Mouse (Mus musculus): Measurements from ENCODE around the gene Uhrf1. TPM values are rescaled to one million over a fixed set of nuclear protein-coding genes. Genes with fewer than 3 reads are reported as not detected.

The Uhrf1 gene
- polyA plus RNA-seq, 2 experiments, result 93.9 to 105 TPM

DNA sequence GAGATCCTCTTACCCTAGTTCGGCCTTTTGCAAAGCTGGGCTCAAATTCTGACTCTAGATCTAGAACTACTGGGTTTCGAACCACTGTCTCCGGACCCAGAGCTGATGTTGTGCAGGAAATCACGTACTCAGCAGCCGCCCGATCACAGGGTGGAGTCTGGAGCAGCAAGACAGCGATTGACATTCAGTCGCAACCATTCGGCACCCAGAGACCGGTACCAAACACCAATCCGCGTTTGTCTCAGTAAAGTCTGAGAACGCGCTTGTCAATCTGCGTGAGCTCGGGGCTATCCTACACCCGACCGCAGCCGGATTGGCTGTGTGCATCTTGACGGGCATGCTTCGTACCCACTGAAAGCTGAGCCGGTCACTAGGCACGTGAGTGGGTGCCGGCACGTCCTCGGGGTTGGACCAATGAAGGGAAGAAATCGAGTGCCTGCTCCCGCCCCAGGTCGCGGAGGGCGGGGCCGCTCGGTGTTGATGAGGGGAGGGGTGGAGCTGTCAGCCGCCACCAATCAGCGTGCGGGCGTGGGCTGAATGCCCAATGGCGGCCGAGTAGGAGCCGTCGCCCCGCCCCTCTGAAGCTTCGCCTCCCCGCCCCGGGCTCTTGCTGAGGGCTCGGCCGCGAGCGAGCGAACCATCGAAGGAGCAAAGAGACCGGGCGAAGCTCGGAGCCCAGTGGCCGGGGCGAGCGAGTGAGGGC, 22.5 kb downstream of the Uhrf1 start, which contains the start of gene Kdm4b:
Kdm4b (plus strand) TSS at position 613 of the 703 bp plus-strand sequence.
- peak; percentile 99 for DNase-seq (ENCODE audit: low spot score)
- peak within 1 kb of the TSS; percentile 91 for H3K27ac ChIP-seq (replicated peaks; ENCODE audit: low read depth, low read length)
- H3K4me2 ChIP-seq (replicated peaks; ENCODE audit: low read depth, low read length, severe bottlenecking), result peak within 1 kb of the TSS; percentile 91
- ATAC-seq (ENCODE audit: low FRiP score, low read depth), result peak; percentile 98
- WGBS, result under 1% methylated on average over 50 of the region's 57 CpGs
- H3K9ac ChIP-seq (ENCODE audit: low read depth, low read length, severe bottlenecking), result peak within 1 kb of the TSS; percentile 90
- peaks cover 16% of the 10 kb centered on the region for H3K4me1 ChIP-seq (ENCODE audit: control insufficient read depth, insufficient read depth, low read length)
- H3K9me3 ChIP-seq (ENCODE audit: control insufficient read depth, low read length), result no peaks in the 10 kb centered on the region
- H3K27me3 ChIP-seq (ENCODE audit: control insufficient read depth, insufficient read depth, low read length), result no peaks in the 10 kb centered on the region
- H3K36me3 ChIP-seq (ENCODE audit: control insufficient read depth, insufficient read depth, low read length), result peaks cover 25% of the 10 kb centered on the region
- TF ChIP-seq POLR2A (IDR thresholded peaks at IDR 0.05; ENCODE audit: borderline replicate concordance, extremely low read depth, insufficient read depth, insufficient read length), result 0 out of 2 replicates have a peak, but pooled peaks have one; percentile 53
- H3K4me3 ChIP-seq (replicated peaks; ENCODE audit: low read length), result peak within 1 kb of the TSS; percentile 90

DNA sequence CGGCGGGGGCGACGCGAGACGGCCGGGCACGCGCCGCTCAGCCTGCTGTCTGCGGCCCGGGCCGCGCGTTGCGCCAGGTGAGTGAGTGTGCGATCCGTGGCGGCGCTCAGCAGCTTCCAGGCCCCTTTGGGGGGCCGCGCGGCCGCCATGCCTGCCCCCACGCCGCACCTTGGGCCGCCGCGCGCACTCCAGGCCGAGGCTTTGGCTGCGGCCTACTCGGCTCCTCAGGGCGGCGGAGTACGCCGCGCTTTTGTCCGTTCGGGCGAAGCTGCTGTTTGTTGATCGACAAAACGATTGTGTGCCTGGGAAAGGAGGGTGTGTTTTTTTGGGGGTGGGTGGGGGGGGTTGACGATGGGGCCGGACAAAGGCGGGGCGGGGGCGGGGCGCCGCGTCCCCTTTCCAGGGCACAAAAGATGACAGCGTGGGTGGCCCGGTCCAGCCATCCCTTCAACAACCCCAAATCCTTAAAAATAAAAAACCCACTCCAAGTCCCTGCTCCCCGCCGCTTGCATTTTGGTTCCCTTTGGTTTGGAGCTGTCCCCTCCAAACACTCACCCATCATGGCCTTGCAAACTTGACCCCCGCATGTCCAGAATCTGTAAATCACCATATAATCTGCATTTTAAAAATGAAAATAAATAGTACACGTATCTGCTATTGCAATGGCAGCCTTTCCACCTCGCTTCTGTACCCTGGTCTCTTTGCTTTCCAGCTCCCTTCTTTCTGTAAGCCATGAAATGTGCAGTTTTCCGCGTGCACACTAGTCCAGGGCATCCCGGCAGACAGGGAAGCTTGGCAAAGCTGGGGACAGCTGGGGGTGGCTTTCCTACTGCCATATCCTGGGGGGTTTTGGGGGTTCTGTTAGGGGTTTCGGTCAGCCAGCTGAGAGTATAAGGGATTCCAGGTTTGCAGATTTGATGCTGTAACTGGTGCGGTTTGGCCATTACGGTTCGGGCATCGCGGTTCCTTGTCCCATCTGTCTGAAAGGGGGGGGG, 23.3 kb downstream of the Uhrf1 start:
- 4% methylated on average over 41 of the region's 67 CpGs for WGBS
- peak overlapping the region; percentile 91 for H3K27ac ChIP-seq (replicated peaks; ENCODE audit: low read depth, low read length)
- ATAC-seq (ENCODE audit: low FRiP score, low read depth) (peak; percentile 25), DNase-seq (ENCODE audit: low spot score) (peak; percentile 25)
- H3K4me3 ChIP-seq (replicated peaks; ENCODE audit: low read length), result peak overlapping the region; percentile 90
- TF ChIP-seq POLR2A (IDR thresholded peaks at IDR 0.05; ENCODE audit: borderline replicate concordance, extremely low read depth, insufficient read depth, insufficient read length), result no peak
- H3K4me2 ChIP-seq (replicated peaks; ENCODE audit: low read depth, low read length, severe bottlenecking), result peak overlapping the region; percentile 91
- peak overlapping the region; percentile 90 for H3K9ac ChIP-seq (ENCODE audit: low read depth, low read length, severe bottlenecking)
- H3K9me3 ChIP-seq (ENCODE audit: control insufficient read depth, low read length), result no peaks in the 10 kb centered on the region
- H3K36me3 ChIP-seq (ENCODE audit: control insufficient read depth, insufficient read depth, low read length), result peaks cover 19% of the 10 kb centered on the region; the same call in 1 of the 2 replicates
- H3K27me3 ChIP-seq (ENCODE audit: control insufficient read depth, insufficient read depth, low read length), result no peaks in the 10 kb centered on the region
- H3K4me1 ChIP-seq (ENCODE audit: control insufficient read depth, insufficient read depth, low read length), result peaks cover 16% of the 10 kb centered on the region

DNA sequence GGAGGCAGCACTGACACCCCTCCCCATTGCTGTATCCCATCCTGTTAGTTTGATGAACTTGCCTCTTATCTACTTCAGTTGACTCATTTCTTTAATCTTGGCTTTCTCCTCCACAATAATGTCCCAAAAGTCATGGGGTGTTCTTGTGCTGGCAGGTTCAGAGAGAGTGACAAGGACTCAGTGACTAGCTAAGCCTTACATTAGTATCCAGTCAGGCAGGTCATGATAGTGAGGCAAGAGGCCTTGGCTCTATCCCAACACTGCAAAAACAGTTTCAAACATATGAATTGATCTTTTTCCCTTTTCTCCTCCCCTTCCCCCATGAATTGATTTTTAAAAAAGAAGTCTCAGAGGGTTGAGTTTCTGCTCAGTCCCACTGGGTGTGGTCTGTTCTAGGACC, 26.1 kb downstream of the Uhrf1 start:
- H3K9ac ChIP-seq (ENCODE audit: low read depth, low read length, severe bottlenecking), result no peak overlapping the region
- H3K36me3 ChIP-seq (ENCODE audit: control insufficient read depth, insufficient read depth, low read length), result 0 out of 2 replicates have a peak, but pooled peaks cover 3% of the 10 kb centered on the region
- H3K4me1 ChIP-seq (ENCODE audit: control insufficient read depth, insufficient read depth, low read length), result peaks cover 16% of the 10 kb centered on the region
- TF ChIP-seq POLR2A (IDR thresholded peaks at IDR 0.05; ENCODE audit: borderline replicate concordance, extremely low read depth, insufficient read depth, insufficient read length), result no peak
- DNase-seq (ENCODE audit: low spot score) (no peak), ATAC-seq (ENCODE audit: low FRiP score, low read depth) (no peak)
- no peak overlapping the region for H3K4me2 ChIP-seq (replicated peaks; ENCODE audit: low read depth, low read length, severe bottlenecking)
- H3K9me3 ChIP-seq (ENCODE audit: control insufficient read depth, low read length), result no peaks in the 10 kb centered on the region
- no peak overlapping the region for H3K27ac ChIP-seq (replicated peaks; ENCODE audit: low read depth, low read length)
- no peaks in the 10 kb centered on the region for H3K27me3 ChIP-seq (ENCODE audit: control insufficient read depth, insufficient read depth, low read length)
- no peak overlapping the region for H3K4me3 ChIP-seq (replicated peaks; ENCODE audit: low read length)

DNA sequence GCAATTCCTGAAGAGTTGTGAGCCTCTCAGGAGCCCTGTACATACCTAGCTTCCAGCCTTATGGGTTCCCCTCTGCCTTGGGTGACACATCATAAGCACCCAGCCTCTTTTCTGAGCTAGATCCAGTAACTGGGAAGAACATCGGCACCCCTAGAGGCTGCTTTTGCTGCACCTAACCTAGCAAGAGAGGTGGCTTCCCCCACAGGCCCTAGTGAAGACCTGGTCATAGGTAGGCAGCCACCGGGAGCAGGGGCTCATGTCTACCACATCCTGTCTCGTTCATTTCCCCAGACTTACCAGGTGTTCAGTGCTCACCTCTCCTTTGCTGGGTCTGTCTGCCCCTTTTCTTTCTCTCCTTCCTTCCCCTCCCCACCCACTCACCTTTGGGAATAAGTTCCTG, 27.2 kb downstream of the Uhrf1 start:
- Histone ChIP-seq H3K27me3 (ENCODE audit: control insufficient read depth, insufficient read depth, low read length) (no peaks in the 10 kb centered on the region), H3K27ac (replicated peaks; ENCODE audit: low read depth, low read length) (no peak overlapping the region), H3K36me3 (ENCODE audit: control insufficient read depth, insufficient read depth, low read length) (peaks cover 8% of the 10 kb centered on the region), H3K4me1 (ENCODE audit: control insufficient read depth, insufficient read depth, low read length) (peaks cover 16% of the 10 kb centered on the region), H3K4me3 (replicated peaks; ENCODE audit: low read length) (no peak overlapping the region), H3K4me2 (replicated peaks; ENCODE audit: low read depth, low read length, severe bottlenecking) (no peak overlapping the region), H3K9me3 (ENCODE audit: control insufficient read depth, low read length) (no peaks in the 10 kb centered on the region), H3K9ac (ENCODE audit: low read depth, low read length, severe bottlenecking) (no peak overlapping the region)
- ATAC-seq (ENCODE audit: low FRiP score, low read depth) (no peak), DNase-seq (ENCODE audit: low spot score) (no peak)
- 70% methylated on average over 3 of the region's 3 CpGs for whole genome bisulfite sequencing
- no peak for TF ChIP-seq POLR2A (IDR thresholded peaks at IDR 0.05; ENCODE audit: borderline replicate concordance, extremely low read depth, insufficient read depth, insufficient read length)

DNA sequence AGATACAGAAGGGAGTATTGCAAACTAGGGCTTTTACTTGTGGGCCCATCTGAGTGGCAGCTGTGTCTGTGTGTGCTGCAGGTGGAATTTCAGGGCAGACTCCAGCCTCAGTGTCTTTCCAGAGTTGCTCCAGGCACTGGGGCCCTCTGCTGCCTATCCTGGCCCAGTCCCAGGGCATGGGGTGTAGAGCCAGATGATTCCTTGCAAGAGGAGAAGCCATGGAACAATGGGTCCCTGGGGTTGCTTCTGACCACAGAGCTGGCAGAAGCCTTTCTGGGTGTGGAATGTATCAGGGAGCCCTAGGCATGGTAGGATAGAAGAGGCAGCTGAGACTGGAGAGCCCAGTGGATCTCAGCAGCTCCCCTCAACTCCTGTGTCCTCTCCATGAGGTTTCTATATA, 28.1 kb downstream of the Uhrf1 start:
- Histone ChIP-seq H3K27ac (replicated peaks; ENCODE audit: low read depth, low read length) (no peak overlapping the region), H3K4me3 (replicated peaks; ENCODE audit: low read length) (no peak overlapping the region), H3K4me2 (replicated peaks; ENCODE audit: low read depth, low read length, severe bottlenecking) (no peak overlapping the region), H3K9ac (ENCODE audit: low read depth, low read length, severe bottlenecking) (no peak overlapping the region), H3K36me3 (ENCODE audit: control insufficient read depth, insufficient read depth, low read length) (peaks cover 8% of the 10 kb centered on the region), H3K9me3 (ENCODE audit: control insufficient read depth, low read length) (no peaks in the 10 kb centered on the region), H3K4me1 (ENCODE audit: control insufficient read depth, insufficient read depth, low read length) (peaks cover 16% of the 10 kb centered on the region), H3K27me3 (ENCODE audit: control insufficient read depth, insufficient read depth, low read length) (no peaks in the 10 kb centered on the region)
- ATAC-seq (ENCODE audit: low FRiP score, low read depth) (no peak), DNase-seq (ENCODE audit: low spot score) (no peak)
- no peak for TF ChIP-seq POLR2A (IDR thresholded peaks at IDR 0.05; ENCODE audit: borderline replicate concordance, extremely low read depth, insufficient read depth, insufficient read length)

All from limb, embryonic 14.5 days (tissue).